Mouse (Mus musculus) stomach, postnatal 0 days (tissue): ENCODE results near the gene Scarb2. TPM values are rescaled to one million over a fixed set of nuclear protein-coding genes. Genes with fewer than 3 reads are reported as not detected.

Experiments used
- ATAC-seq: fragments of 200-750 bp; cut with Nextera tagmentation; 2 replicates; pipeline ENCODE4 v1.8.0; 2017; ENCODE audit not compliant: low FRiP score, low TSS enrichment
- DNase-seq: peaks from one replicate; pipeline ENCODE4 v3.0.0-alpha.2; 2016; ENCODE audit warnings: low spot score
- H3K27ac ChIP-seq: fragments of 300-500 bp; sonication (generic); replicated peaks from 2 replicates; pipeline ENCODE4 v1.5.1; 2014; ENCODE audit warnings: mild to moderate bottlenecking, control low read depth
- H3K27me3 ChIP-seq: fragments of 300-500 bp; sonication (generic); 2 replicates; pipeline ENCODE4 v1.6.1; 2014; ENCODE audit warnings: low read length; ENCODE audit not compliant: control insufficient read depth, insufficient read depth
- H3K36me3 ChIP-seq: fragments of 300-500 bp; sonication (generic); 2 replicates; pipeline ENCODE4 v1.6.1; 2014; ENCODE audit warnings: low read length, mixed read lengths; ENCODE audit not compliant: control insufficient read depth, insufficient read depth
- H3K4me1 ChIP-seq: fragments of 300-500 bp; sonication (generic); replicated peaks from 2 replicates; pipeline ENCODE4 v1.6.1; 2014; ENCODE audit warnings: antibody characterized with exemption; ENCODE audit not compliant: control insufficient read depth, insufficient read depth
- H3K4me2 ChIP-seq: fragments of 300-500 bp; sonication (generic); replicated peaks from 2 replicates; pipeline ENCODE4 v1.6.1; 2014; ENCODE audit warnings: low read depth, mild to moderate bottlenecking, control low read depth, moderate library complexity
- H3K4me3 ChIP-seq: fragments of 300-500 bp; sonication (generic); 2 replicates; pipeline ENCODE4 v1.5.1; 2014; ENCODE audit warnings: low read depth, low read length, control low read depth
- H3K9ac ChIP-seq: fragments of 300-500 bp; sonication (generic); 2 replicates; pipeline ENCODE4 v1.6.1; 2014; ENCODE audit warnings: mild to moderate bottlenecking, low read length, control low read depth, mixed read lengths
- H3K9me3 ChIP-seq: fragments of 300-500 bp; sonication (generic); 2 replicates; pipeline ENCODE4 v1.6.1; 2016; ENCODE audit warnings: low read length; ENCODE audit not compliant: control insufficient read depth
- CTCF ChIP-seq: IDR thresholded peaks from 2 replicates; pipeline ENCODE4 v1.5.1; 2016; ENCODE audit warnings: antibody characterized with exemption, low read depth, mild to moderate bottlenecking, moderate library complexity
- EP300 ChIP-seq: optimal IDR thresholded peaks from 2 replicates; pipeline ENCODE3; 2016; ENCODE audit warnings: antibody characterized with exemption
- WGBS: fragments of 180-500 bp; shearing (Covaris S2); extraction: QIAGEN DNeasy Blood & Tissue Kit; methylation state at CpG from one replicate; pipeline ENCODE4 v1.1.7; 2014; 5-methylcytosine and 5-hydroxymethylcytosine counted together
- polyA plus RNA-seq: library from polyadenylated mRNA; unstranded; fragments of >200 nt; fragmentation: Nextera tagmentation; extraction: Ambion mirVana; gene quantifications from 2 replicates; pipeline ENCODE4 v1.2.1, GENCODE M21; 2015

Gene Scarb2
- polyA plus RNA-seq = 19.1 and 20.9 TPM in 2 replicates

DNA sequence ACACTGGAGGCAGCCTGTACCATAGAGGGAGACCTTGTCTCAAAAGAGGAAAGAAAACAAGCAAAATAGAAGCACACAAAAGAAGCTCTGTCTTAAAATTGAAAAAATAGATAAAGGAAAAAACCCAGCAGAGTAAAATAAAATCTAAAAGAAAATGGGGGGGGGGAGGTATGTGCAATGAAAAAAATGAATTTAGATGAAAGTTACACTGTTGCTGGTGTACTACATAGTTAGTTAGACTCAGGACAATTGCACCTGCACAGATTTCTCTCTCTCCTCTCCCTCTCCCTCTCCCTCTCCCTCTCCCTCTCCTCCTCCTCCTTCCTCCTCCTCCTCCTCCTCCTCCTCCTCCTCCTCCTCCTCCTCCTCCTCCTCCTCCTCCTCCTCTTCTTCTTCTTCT is at the start of gene Scarb2:
Gene Scarb2, minus strand, starts transcription at position 101 of the 400 bp plus-strand sequence.
- H3K36me3 ChIP-seq = no peaks in the 10 kb centered on the region
- H3K4me3 ChIP-seq = peak within 1 kb of the TSS; percentile 97
- no peaks in the 10 kb centered on the region for H3K9me3 ChIP-seq
- DNase-seq (no peak), ATAC-seq (no peak)
- peak within 1 kb of the TSS; percentile 100 for H3K27ac ChIP-seq
- H3K9ac ChIP-seq = peak within 1 kb of the TSS; percentile 98
- TF ChIP-seq CTCF = no peak
- no peak for TF ChIP-seq EP300
- no peaks in the 10 kb centered on the region for H3K27me3 ChIP-seq
- peak within 1 kb of the TSS; percentile 70 for H3K4me2 ChIP-seq
- H3K4me1 ChIP-seq = peaks cover 6% of the 10 kb centered on the region

DNA sequence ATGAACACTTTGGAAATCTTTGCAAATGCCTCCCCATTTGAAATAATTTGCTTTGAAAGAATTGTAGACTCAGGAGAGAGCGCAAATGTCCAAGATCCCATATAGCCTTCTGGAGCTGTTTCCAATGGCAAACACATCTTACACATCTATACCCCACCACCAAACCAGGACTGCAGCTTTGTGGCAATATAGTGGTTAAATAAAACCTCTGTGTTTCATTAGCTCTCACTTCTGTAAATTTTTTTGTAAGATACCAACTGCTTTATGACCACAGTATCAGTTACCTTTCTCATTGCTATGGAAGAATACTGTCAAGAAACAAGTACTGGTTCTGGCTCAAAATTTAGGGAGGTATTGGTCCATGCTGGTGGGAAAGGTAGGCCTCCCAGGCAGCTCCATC is 49.3 kb upstream of the Scarb2 start:
- no peak overlapping the region for H3K4me2 ChIP-seq
- H3K4me3 ChIP-seq = no peak overlapping the region
- H3K9ac ChIP-seq = no peak overlapping the region
- no peak for DNase-seq
- no peaks in the 10 kb centered on the region for H3K4me1 ChIP-seq
- H3K27ac ChIP-seq = no peak overlapping the region
- H3K9me3 ChIP-seq = no peaks in the 10 kb centered on the region
- no peaks in the 10 kb centered on the region for H3K27me3 ChIP-seq
- no peak for ATAC-seq
- H3K36me3 ChIP-seq = no peaks in the 10 kb centered on the region
- 100% methylated on average over 1 of the region's 1 CpGs for WGBS
- TF ChIP-seq EP300 = no peak
- no peak for TF ChIP-seq CTCF

DNA sequence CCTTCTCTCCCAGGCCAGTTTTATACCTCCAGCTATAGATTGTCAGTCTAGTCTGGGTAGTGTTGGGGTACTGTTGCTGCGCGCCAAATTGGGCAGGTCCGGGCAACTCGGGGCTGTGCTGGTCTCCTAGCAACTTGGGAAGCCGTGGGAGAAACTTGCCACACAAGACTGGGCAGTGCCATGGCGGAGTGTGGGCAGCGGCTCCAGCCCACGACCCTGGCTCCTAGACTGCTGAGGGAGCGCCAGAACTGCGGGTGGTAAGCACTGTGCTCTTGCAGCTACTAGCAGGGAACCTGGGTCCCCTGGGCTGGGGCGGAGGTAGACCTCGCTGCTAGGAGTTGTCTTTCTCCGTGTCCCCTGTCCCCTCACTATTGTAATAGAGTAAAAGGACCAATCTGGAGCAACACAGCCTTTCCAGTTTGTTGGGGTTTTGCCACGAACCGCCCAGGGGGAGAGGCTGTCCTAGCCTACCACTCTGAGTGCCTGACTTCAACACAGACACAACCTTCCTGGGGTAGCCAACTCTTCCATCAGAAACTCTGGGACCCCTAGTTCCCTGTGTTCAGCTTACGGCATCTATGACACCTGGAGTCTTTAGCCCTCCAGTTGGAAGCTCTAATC is 48.4 kb upstream of the Scarb2 start, which contains the start of gene Fam47e:
Gene Fam47e, plus strand, starts transcription at position 179 of the 621 bp plus-strand sequence.
- TF ChIP-seq EP300 = no peak
- TF ChIP-seq CTCF = no peak
- H3K4me2 ChIP-seq = no peak within 1 kb of the TSS
- WGBS = 70% methylated on average over 16 of the region's 16 CpGs
- no peaks in the 10 kb centered on the region for H3K9me3 ChIP-seq
- H3K36me3 ChIP-seq = no peaks in the 10 kb centered on the region
- no peak within 1 kb of the TSS for H3K27ac ChIP-seq
- ATAC-seq (no peak), DNase-seq (no peak)
- no peaks in the 10 kb centered on the region for H3K27me3 ChIP-seq
- H3K4me3 ChIP-seq = no peak within 1 kb of the TSS
- no peak within 1 kb of the TSS for H3K9ac ChIP-seq
- no peaks in the 10 kb centered on the region for H3K4me1 ChIP-seq

DNA sequence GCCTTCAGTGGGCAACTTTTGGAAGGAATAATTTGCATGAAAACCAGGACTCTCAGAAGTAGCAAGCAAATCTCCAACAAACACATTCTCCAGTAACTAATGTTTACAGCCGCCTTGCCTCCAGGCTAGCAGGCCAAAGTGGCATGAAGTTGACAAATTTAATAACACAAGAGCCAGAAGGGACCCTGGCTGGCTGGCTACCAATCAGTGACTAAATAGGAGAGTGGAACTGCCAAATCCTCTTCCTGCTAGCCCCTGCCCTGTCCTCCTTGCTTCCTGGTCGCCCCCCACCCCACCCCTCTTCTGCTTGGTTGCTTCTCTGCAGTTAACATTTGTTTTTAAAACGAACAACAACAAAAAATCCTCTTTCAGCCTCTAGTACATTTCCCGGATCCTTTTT is 47.8 kb upstream of the Scarb2 start:
- Histone ChIP-seq H3K27ac (no peak overlapping the region), H3K4me2 (no peak overlapping the region), H3K9ac (no peak overlapping the region), H3K27me3 (no peaks in the 10 kb centered on the region), H3K36me3 (no peaks in the 10 kb centered on the region), H3K4me3 (no peak overlapping the region), H3K9me3 (no peaks in the 10 kb centered on the region), H3K4me1 (no peaks in the 10 kb centered on the region)
- TF ChIP-seq EP300 (no peak), CTCF (no peak)
- no peak for ATAC-seq
- 70% methylated on average over 4 of the region's 4 CpGs for WGBS
- no peak for DNase-seq

DNA sequence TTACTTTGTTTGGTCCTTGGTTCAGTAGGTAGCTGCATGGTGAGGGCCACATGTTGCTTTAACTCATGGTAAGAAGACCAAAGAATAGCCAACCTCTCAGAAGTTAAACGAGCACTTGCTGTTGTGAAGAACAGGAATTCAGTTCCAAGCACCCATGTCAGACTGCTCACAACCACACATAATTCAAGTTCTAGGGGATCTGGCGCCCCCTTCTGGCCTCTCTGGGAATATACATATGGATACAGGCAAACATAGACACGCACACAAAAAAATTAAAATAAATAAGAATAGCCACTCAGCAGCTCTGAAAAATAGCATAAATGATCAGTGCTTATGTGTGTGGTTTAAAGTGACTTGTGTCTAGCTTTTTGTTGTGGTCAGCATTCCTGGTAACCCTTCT is 47.3 kb upstream of the Scarb2 start:
- no peak for ATAC-seq
- 68% methylated on average over 3 of the region's 3 CpGs for WGBS
- no peak overlapping the region for H3K27ac ChIP-seq
- no peak overlapping the region for H3K4me2 ChIP-seq
- TF ChIP-seq EP300 (no peak), CTCF (peak; percentile 51)
- no peak overlapping the region for H3K9ac ChIP-seq
- no peaks in the 10 kb centered on the region for H3K9me3 ChIP-seq
- no peak overlapping the region for H3K4me3 ChIP-seq
- H3K4me1 ChIP-seq = no peaks in the 10 kb centered on the region
- no peaks in the 10 kb centered on the region for H3K27me3 ChIP-seq
- H3K36me3 ChIP-seq = no peaks in the 10 kb centered on the region
- no peak for DNase-seq

DNA sequence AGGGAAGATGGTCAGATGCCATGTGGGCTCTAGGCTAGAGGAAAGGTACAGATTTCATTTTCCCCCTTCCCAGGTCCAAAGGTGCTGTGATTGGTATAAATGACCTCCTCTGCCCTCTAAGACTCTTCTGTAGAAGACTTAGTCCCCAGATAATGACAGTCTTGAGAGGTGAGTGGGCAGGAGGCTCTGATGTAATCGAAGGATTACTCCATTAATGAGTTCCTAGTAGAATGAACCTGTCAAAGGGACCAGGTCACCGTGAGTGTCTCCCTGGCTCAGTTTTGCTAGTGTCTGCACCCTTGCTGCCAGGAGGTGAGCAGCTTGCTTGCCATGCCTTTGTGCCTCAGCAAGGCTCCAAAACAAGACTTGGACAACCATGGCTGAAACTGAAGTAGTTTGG is 46.0 kb upstream of the Scarb2 start:
- Histone ChIP-seq H3K9me3 (no peaks in the 10 kb centered on the region), H3K4me3 (no peak overlapping the region), H3K36me3 (no peaks in the 10 kb centered on the region), H3K27ac (no peak overlapping the region), H3K4me2 (no peak overlapping the region), H3K9ac (no peak overlapping the region), H3K27me3 (no peaks in the 10 kb centered on the region), H3K4me1 (no peaks in the 10 kb centered on the region)
- no peak for ATAC-seq
- DNase-seq = no peak
- TF ChIP-seq CTCF (no peak), EP300 (no peak)
- 86% methylated on average over 2 of the region's 2 CpGs for WGBS
